Mouse (Mus musculus): ENCODE measurements around the gene Nelfb. TPM values are rescaled to one million over a fixed set of nuclear protein-coding genes. Genes with fewer than 3 reads are reported as not detected.

Gene Nelfb
- polyA plus RNA-seq, 1 experiment from 2014 or later = 99.9 TPM

DNA sequence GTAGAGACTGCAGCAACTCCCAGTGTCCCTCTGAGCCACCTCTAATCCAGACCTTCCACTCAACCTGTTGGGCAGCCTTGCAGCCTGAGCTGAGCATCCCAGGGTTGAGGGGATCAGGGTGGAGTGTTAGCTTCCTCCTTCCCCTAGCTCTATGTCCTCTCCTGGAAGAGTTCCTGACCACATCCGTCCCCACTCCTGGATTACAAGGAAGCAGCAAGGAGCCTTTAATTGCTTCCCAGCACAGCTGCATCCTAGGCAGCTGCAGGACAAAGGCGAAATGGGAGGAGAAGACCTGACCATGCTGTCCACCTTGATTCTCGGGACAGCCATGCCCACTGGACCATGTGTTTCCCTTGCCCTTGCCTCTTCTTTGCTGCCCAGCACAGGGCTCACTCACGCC, 34.2 kb downstream of the Nelfb start:
- peaks cover 12% of the 10 kb centered on the region for H3K27me3 ChIP-seq (replicated peaks; ENCODE audit: control insufficient read depth, insufficient read depth, low read length)
- H3K27ac ChIP-seq (ENCODE audit: low read length) = peak overlapping the region; percentile 52
- ATAC-seq = no peak
- peak overlapping the region; percentile 41; the same call in 1 of the 2 replicates for H3K9ac ChIP-seq (ENCODE audit: low read depth, low read length)
- H3K9me3 ChIP-seq (ENCODE audit: control insufficient read depth, low read length) = no peaks in the 10 kb centered on the region
- WGBS = 49% methylated on average over 4 of the region's 4 CpGs
- no peak overlapping the region for H3K4me3 ChIP-seq (ENCODE audit: low read length)
- no peaks in the 10 kb centered on the region for H3K36me3 ChIP-seq (ENCODE audit: control insufficient read depth, insufficient read depth, low read length)
- peaks cover 59% of the 10 kb centered on the region for H3K4me1 ChIP-seq (ENCODE audit: control insufficient read depth, insufficient read depth, low read length)
- H3K4me2 ChIP-seq (ENCODE audit: low read depth, low read length) = peak overlapping the region; percentile 1; the same call in 1 of the 2 replicates

DNA sequence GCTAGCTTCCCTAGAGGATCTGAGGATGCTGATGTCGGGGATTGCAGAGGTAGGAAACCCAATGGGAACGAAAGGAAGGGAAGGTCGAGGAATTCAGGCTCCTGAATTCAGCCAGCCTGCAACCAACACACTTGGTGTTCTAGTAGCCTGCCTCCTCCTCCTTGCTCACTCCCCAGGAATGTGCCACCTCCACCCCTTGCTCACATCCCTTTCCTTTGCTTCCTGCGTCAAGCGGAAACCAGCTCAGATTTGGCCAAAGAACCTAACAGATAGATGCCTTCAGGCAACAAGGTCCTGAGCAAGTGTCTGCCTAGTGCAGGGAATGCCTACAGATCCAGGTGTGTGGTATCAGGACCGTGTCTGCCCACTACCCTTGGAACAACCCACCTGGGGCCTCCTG, 34.7 kb downstream of the Nelfb start:
- H3K4me1 ChIP-seq (ENCODE audit: control insufficient read depth, insufficient read depth, low read length) = peaks cover 63% of the 10 kb centered on the region
- H3K27ac ChIP-seq (ENCODE audit: low read length) = peak overlapping the region; percentile 52; the same call in 1 of the 2 replicates
- H3K4me3 ChIP-seq (ENCODE audit: low read length) = no peak overlapping the region
- H3K4me2 ChIP-seq (ENCODE audit: low read depth, low read length) = no peak overlapping the region
- 61% methylated on average over 6 of the region's 6 CpGs for WGBS
- no peak for ATAC-seq
- peaks cover 12% of the 10 kb centered on the region for H3K27me3 ChIP-seq (replicated peaks; ENCODE audit: control insufficient read depth, insufficient read depth, low read length)
- no peaks in the 10 kb centered on the region for H3K9me3 ChIP-seq (ENCODE audit: control insufficient read depth, low read length)
- H3K36me3 ChIP-seq (ENCODE audit: control insufficient read depth, insufficient read depth, low read length) = no peaks in the 10 kb centered on the region
- H3K9ac ChIP-seq (ENCODE audit: low read depth, low read length) = peak overlapping the region; percentile 41; the same call in 1 of the 2 replicates

DNA sequence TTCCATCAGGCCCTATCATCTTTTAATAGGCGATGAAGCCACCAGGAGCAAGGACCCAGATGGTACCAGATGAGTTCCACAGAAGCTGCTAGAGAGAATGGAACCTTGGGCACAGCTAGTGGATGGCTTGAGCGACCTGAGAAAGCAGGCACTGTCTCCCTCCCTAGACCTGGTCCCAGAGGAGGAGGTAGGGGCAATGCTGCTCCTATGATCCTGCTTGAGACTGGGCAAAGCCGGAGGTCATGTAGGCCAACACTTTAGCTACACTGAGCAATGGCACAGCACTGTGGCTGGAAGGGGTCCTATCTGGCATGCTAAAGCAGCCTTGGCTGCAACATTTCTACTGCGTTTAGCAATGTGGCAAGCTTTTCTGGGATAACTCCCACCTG, 35.6 kb downstream of the Nelfb start:
- Histone ChIP-seq H3K27me3 (replicated peaks; ENCODE audit: control insufficient read depth, insufficient read depth, low read length) (peaks cover 12% of the 10 kb centered on the region), H3K9ac (ENCODE audit: low read depth, low read length) (no peak overlapping the region), H3K9me3 (ENCODE audit: control insufficient read depth, low read length) (no peaks in the 10 kb centered on the region), H3K4me3 (ENCODE audit: low read length) (no peak overlapping the region), H3K36me3 (ENCODE audit: control insufficient read depth, insufficient read depth, low read length) (no peaks in the 10 kb centered on the region), H3K27ac (ENCODE audit: low read length) (peak overlapping the region; percentile 50), H3K4me1 (ENCODE audit: control insufficient read depth, insufficient read depth, low read length) (peaks cover 68% of the 10 kb centered on the region), H3K4me2 (ENCODE audit: low read depth, low read length) (peak overlapping the region; percentile 34)
- no peak for ATAC-seq
- WGBS = 75% methylated on average over 4 of the region's 4 CpGs

DNA sequence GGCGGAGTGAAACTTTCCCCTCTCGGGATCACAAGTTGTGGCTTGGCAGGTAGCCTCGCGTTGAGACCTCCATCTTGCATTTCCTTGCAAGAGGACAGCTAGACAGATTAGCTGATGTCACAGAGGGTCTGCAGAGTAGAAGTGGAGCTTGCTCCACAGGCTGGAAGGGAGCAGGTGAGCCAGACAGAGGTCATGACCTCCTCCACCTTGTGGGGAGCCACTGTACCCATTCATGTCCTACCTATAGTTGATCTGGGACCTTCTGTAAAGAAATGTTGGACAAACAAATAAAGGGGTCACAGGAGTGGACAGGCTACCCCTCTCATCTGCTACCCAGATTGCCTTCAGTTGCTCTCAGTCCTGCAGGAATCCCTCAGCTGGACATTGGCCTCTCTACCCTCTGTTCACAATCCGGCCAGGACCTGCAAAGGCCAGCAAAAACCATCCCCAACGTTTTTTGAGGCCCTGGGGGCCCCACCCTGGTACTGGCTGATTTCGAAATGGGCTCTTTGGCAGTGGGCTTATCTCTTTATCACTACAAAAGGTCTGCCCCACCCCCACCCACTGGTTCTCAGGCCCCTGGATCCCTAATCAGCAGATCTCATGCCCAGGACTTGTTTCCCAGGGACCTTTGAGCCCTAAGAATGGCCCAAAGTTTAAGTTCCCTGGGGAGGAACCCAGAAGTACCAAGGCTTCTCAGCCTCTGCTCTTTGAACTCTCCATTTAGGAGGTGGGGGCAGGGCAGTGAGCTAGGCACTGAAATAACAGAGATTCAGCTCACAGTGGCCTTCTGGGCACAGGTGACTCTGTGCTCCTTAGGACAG, 36.2 kb downstream of the Nelfb start:
- H3K9me3 ChIP-seq (ENCODE audit: control insufficient read depth, low read length) = no peaks in the 10 kb centered on the region
- peaks cover 11% of the 10 kb centered on the region for H3K27me3 ChIP-seq (replicated peaks; ENCODE audit: control insufficient read depth, insufficient read depth, low read length)
- peaks cover 71% of the 10 kb centered on the region for H3K4me1 ChIP-seq (ENCODE audit: control insufficient read depth, insufficient read depth, low read length)
- peak overlapping the region; percentile 34 for H3K4me2 ChIP-seq (ENCODE audit: low read depth, low read length)
- peak overlapping the region; percentile 50 for H3K27ac ChIP-seq (ENCODE audit: low read length)
- peak; percentile 62 for ATAC-seq
- H3K9ac ChIP-seq (ENCODE audit: low read depth, low read length) = no peak overlapping the region
- H3K36me3 ChIP-seq (ENCODE audit: control insufficient read depth, insufficient read depth, low read length) = no peaks in the 10 kb centered on the region
- WGBS = 44% methylated on average over 7 of the region's 7 CpGs
- H3K4me3 ChIP-seq (ENCODE audit: low read length) = no peak overlapping the region

DNA sequence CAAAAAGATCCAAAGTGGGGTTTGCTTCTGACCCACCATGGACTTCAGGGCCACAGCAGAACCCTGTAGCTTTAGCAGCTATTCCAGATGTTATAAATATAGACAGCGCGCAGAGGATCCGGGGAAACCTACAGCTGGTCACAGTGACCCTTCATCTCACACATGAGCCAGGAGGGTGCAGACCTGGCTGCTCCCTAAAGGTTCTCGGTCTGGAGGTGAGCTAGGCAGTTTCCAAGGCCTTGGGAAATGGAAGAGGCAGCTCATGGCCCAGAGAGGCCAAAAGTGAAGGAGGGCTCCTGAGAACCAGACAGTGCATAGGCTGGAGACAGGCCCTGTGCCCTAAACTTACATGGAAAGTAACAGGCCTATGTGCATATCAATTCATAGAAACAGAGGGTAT, 37.5 kb downstream of the Nelfb start:
- Histone ChIP-seq H3K36me3 (ENCODE audit: control insufficient read depth, insufficient read depth, low read length) (no peaks in the 10 kb centered on the region), H3K27me3 (replicated peaks; ENCODE audit: control insufficient read depth, insufficient read depth, low read length) (peaks cover 4% of the 10 kb centered on the region; the same call in 1 of the 2 replicates), H3K4me3 (ENCODE audit: low read length) (no peak overlapping the region), H3K9ac (ENCODE audit: low read depth, low read length) (no peak overlapping the region), H3K4me2 (ENCODE audit: low read depth, low read length) (no peak overlapping the region), H3K9me3 (ENCODE audit: control insufficient read depth, low read length) (no peaks in the 10 kb centered on the region), H3K27ac (ENCODE audit: low read length) (no peak overlapping the region), H3K4me1 (ENCODE audit: control insufficient read depth, insufficient read depth, low read length) (peaks cover 72% of the 10 kb centered on the region)
- no peak for ATAC-seq
- WGBS = 91% methylated on average over 4 of the region's 4 CpGs

DNA sequence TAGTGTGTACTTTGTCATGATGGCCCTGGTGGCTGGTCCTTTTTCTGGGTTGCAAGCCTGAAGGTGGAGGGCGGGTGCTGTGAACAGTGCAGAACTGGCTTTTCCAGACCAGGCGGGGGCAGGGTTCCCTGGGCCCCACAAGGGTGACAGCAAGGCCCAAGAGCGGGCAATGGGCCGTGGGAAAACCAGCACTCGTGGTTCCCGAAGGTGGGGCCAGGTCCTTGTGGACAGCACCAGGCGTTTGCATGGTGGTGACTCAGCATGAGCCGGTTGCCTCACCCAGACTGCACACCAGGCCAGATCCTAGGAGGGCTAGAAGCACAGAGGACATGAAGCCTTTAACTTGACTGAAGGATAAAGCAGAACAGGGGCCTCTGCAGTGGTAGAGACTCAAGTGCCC, 38.7 kb downstream of the Nelfb start:
- Histone ChIP-seq H3K9ac (ENCODE audit: low read depth, low read length) (peak overlapping the region; percentile 42; the same call in 1 of the 2 replicates), H3K27me3 (replicated peaks; ENCODE audit: control insufficient read depth, insufficient read depth, low read length) (no peaks in the 10 kb centered on the region), H3K36me3 (ENCODE audit: control insufficient read depth, insufficient read depth, low read length) (no peaks in the 10 kb centered on the region), H3K4me1 (ENCODE audit: control insufficient read depth, insufficient read depth, low read length) (peaks cover 79% of the 10 kb centered on the region), H3K4me2 (ENCODE audit: low read depth, low read length) (peak overlapping the region; percentile 0; the same call in 1 of the 2 replicates), H3K27ac (ENCODE audit: low read length) (peak overlapping the region; percentile 71), H3K4me3 (ENCODE audit: low read length) (no peak overlapping the region), H3K9me3 (ENCODE audit: control insufficient read depth, low read length) (no peaks in the 10 kb centered on the region)
- 44% methylated on average over 8 of the region's 8 CpGs for WGBS
- ATAC-seq = peak; percentile 75

DNA sequence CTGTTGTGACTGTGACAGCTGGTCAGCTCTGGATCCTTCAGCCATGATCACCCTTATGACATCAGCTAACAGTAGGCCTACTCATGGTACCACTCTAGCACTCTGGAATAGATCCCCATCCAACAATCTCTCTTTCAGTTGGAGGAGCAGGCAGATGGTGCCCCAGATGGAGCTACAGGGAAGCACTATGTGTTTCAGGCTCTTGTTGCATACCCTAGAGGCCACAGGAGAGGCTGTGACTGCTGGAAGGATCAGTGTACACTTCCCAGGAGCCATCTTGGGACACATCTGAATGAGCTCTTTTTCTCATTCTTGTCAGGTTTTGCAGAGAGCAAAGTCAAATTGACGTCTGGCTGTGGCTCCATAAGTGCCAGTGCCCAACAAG, 39.5 kb downstream of the Nelfb start:
- Histone ChIP-seq H3K27ac (ENCODE audit: low read length) (peak overlapping the region; percentile 71), H3K4me2 (ENCODE audit: low read depth, low read length) (no peak overlapping the region), H3K36me3 (ENCODE audit: control insufficient read depth, insufficient read depth, low read length) (no peaks in the 10 kb centered on the region), H3K9ac (ENCODE audit: low read depth, low read length) (no peak overlapping the region), H3K27me3 (replicated peaks; ENCODE audit: control insufficient read depth, insufficient read depth, low read length) (no peaks in the 10 kb centered on the region), H3K4me3 (ENCODE audit: low read length) (no peak overlapping the region), H3K4me1 (ENCODE audit: control insufficient read depth, insufficient read depth, low read length) (peaks cover 79% of the 10 kb centered on the region), H3K9me3 (ENCODE audit: control insufficient read depth, low read length) (no peaks in the 10 kb centered on the region)
- 54% methylated on average over 1 of the region's 1 CpGs for WGBS
- no peak for ATAC-seq

DNA sequence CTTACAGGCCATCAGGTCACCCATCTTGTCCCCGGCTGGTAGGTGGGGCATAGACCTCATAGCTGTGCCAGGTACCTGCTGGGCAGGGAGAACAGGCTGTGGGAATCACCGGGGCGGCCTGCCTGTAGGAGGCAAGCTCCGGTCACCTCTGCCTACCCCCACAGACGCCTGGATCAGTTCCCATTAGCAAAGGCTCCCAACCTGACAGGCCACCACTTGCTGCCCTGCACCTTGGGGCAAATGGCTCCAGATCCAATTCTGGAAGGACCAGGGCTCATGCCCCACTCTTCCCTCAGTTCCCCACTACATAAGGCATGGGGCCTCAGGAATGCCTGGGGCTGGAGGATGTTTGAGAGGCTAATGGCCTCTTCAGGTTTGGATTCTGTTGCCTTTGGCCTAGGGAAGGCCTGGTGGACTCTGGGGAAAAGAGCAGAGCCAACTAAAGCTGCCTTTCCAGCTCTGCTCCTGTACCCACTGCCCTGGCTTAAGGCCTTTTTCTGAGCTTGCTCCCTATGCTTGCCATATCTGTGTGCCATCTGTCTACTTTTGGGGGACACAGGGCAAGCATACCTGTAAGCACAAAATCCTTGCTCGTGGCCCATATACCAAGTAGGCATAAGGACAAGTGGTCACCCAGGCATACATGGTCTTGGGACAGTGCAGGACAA, 40.1 kb downstream of the Nelfb start:
- no peak for ATAC-seq
- 88% methylated on average over 6 of the region's 6 CpGs for WGBS
- no peaks in the 10 kb centered on the region for H3K36me3 ChIP-seq (ENCODE audit: control insufficient read depth, insufficient read depth, low read length)
- no peaks in the 10 kb centered on the region for H3K9me3 ChIP-seq (ENCODE audit: control insufficient read depth, low read length)
- no peak overlapping the region for H3K9ac ChIP-seq (ENCODE audit: low read depth, low read length)
- H3K4me3 ChIP-seq (ENCODE audit: low read length) = no peak overlapping the region
- no peak overlapping the region for H3K4me2 ChIP-seq (ENCODE audit: low read depth, low read length)
- H3K27me3 ChIP-seq (replicated peaks; ENCODE audit: control insufficient read depth, insufficient read depth, low read length) = no peaks in the 10 kb centered on the region
- no peak overlapping the region for H3K27ac ChIP-seq (ENCODE audit: low read length)
- peaks cover 74% of the 10 kb centered on the region for H3K4me1 ChIP-seq (ENCODE audit: control insufficient read depth, insufficient read depth, low read length)

DNA sequence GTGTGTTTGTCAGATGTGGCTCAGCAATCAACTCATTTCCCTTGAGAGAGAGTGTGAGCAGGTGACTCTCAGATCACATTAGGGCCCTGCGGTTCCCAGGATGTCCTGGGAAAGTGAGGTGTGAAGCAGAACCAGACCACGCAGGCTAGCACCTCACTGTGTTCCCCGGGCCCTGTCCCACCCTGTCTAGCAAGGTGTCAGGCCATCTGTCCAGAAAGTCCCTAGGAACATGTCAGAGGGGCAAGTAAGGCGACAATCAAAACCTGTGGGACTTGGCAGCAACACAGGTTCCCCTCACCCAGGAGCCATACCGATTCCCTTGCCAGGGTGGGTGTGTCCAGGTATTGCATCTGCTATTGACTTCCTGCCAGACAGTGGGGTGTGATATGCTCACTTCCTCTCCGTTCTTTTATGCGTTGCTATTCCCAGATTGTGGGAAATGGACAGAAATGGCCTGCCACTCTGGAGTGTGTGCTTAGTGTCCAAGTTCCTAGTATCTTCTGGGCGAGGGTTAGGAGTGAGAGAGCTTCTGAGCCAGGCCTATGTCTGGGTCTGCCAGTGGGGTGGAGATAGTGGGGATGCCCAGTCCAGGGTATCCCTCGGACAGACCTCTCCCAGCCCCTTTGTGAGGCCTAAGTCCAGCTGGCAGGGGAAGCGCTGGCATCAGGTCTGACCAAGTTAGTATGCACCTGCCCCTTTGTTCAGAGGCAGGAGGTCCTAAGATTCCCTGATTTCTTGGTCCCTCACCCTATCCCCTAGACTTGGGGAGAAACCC, 40.8 kb downstream of the Nelfb start:
- WGBS = 61% methylated on average over 10 of the region's 10 CpGs
- Histone ChIP-seq H3K27me3 (replicated peaks; ENCODE audit: control insufficient read depth, insufficient read depth, low read length) (no peaks in the 10 kb centered on the region), H3K4me1 (ENCODE audit: control insufficient read depth, insufficient read depth, low read length) (peaks cover 67% of the 10 kb centered on the region), H3K9me3 (ENCODE audit: control insufficient read depth, low read length) (no peaks in the 10 kb centered on the region), H3K9ac (ENCODE audit: low read depth, low read length) (no peak overlapping the region), H3K4me2 (ENCODE audit: low read depth, low read length) (no peak overlapping the region), H3K36me3 (ENCODE audit: control insufficient read depth, insufficient read depth, low read length) (no peaks in the 10 kb centered on the region), H3K4me3 (ENCODE audit: low read length) (no peak overlapping the region), H3K27ac (ENCODE audit: low read length) (no peak overlapping the region)
- ATAC-seq = no peak
